Mouse (Mus musculus): ENCODE results near the gene Gpr139.

- no peak for TF ChIP-seq CTCF (IDR thresholded peaks at IDR 0.05; ENCODE audit: control insufficient read depth, insufficient read depth, insufficient replicate concordance, low read depth, low read length)
- TF ChIP-seq POLR2A (IDR thresholded peaks at IDR 0.05; ENCODE audit: control insufficient read depth, low read depth, low read length) = no peak
Measured at GRCm38 (mm10) chr7:119111771-119112170, 72.6 kb downstream of the Gpr139 start.
